Mouse (Mus musculus): ENCODE results near the gene Phf3.

Gene Phf3

GRCm38 (mm10) chr1:30789689-30790088 lies 84.0 kb downstream of the Phf3 start:
- no peaks in the 10 kb centered on the region for H3K27me3 ChIP-seq (ENCODE audit: insufficient read depth, low read length)
- H3K9me3 ChIP-seq (ENCODE audit: low read length) = peaks cover 4% of the 10 kb centered on the region; the same call in 1 of the 2 replicates
- H3K4me1 ChIP-seq (replicated peaks; ENCODE audit: low read depth, low read length) = no peaks in the 10 kb centered on the region
- H3K4me3 ChIP-seq (replicated peaks; ENCODE audit: low read length) = no peak overlapping the region
- TF ChIP-seq CTCF (conservative IDR thresholded peaks at IDR 0.05; ENCODE audit: low read length) (no peak), NANOG (IDR thresholded peaks at IDR 0.05; ENCODE audit: borderline replicate concordance, low read length) (no peak), POU5F1 (IDR thresholded peaks at IDR 0.05; ENCODE audit: borderline replicate concordance, low read length) (no peak)
- H3K36me3 ChIP-seq (ENCODE audit: insufficient read depth, low read length) = no peaks in the 10 kb centered on the region

GRCm38 (mm10) chr1:30789001-30789400 lies 84.7 kb downstream of the Phf3 start:
- Histone ChIP-seq H3K36me3 (ENCODE audit: insufficient read depth, low read length) (no peaks in the 10 kb centered on the region), H3K27me3 (ENCODE audit: insufficient read depth, low read length) (no peaks in the 10 kb centered on the region)
- no peak for TF ChIP-seq POU5F1 (IDR thresholded peaks at IDR 0.05; ENCODE audit: borderline replicate concordance, low read length)
- no peak for TF ChIP-seq CTCF (conservative IDR thresholded peaks at IDR 0.05; ENCODE audit: low read length)
- no peak for TF ChIP-seq NANOG (IDR thresholded peaks at IDR 0.05; ENCODE audit: borderline replicate concordance, low read length)

GRCm38 (mm10) chr1:30786583-30786982 lies 87.1 kb downstream of the Phf3 start:
- H3K9me3 ChIP-seq (ENCODE audit: low read length) = peaks cover 4% of the 10 kb centered on the region; the same call in 1 of the 2 replicates
- no peaks in the 10 kb centered on the region for H3K27me3 ChIP-seq (ENCODE audit: insufficient read depth, low read length)
- no peak for TF ChIP-seq CTCF (conservative IDR thresholded peaks at IDR 0.05; ENCODE audit: low read length)
- TF ChIP-seq NANOG (IDR thresholded peaks at IDR 0.05; ENCODE audit: borderline replicate concordance, low read length) = no peak
- no peak for TF ChIP-seq POU5F1 (IDR thresholded peaks at IDR 0.05; ENCODE audit: borderline replicate concordance, low read length)
- H3K4me3 ChIP-seq (replicated peaks; ENCODE audit: low read length) = no peak overlapping the region
- H3K4me1 ChIP-seq (replicated peaks; ENCODE audit: low read depth, low read length) = no peaks in the 10 kb centered on the region
- no peaks in the 10 kb centered on the region for H3K36me3 ChIP-seq (ENCODE audit: insufficient read depth, low read length)

More at GRCm38 (mm10) chr1:30789001-30789400, 84.7 kb downstream of the Phf3 start:
- Histone ChIP-seq H3K4me3 (replicated peaks; ENCODE audit: low read length) (no peak overlapping the region), H3K4me1 (replicated peaks; ENCODE audit: low read depth, low read length) (no peaks in the 10 kb centered on the region), H3K9me3 (ENCODE audit: low read length) (peaks cover 4% of the 10 kb centered on the region; the same call in 1 of the 2 replicates)

- no peaks in the 10 kb centered on the region for H3K36me3 ChIP-seq (ENCODE audit: insufficient read depth, low read length)
- H3K9me3 ChIP-seq (ENCODE audit: low read length) = no peaks in the 10 kb centered on the region
- H3K4me1 ChIP-seq (replicated peaks; ENCODE audit: low read depth, low read length) = no peaks in the 10 kb centered on the region
- TF ChIP-seq CTCF (conservative IDR thresholded peaks at IDR 0.05; ENCODE audit: low read length) (no peak), NANOG (IDR thresholded peaks at IDR 0.05; ENCODE audit: borderline replicate concordance, low read length) (no peak), POU5F1 (IDR thresholded peaks at IDR 0.05; ENCODE audit: borderline replicate concordance, low read length) (no peak)
- H3K4me3 ChIP-seq (replicated peaks; ENCODE audit: low read length) = no peak overlapping the region
- no peaks in the 10 kb centered on the region for H3K27me3 ChIP-seq (ENCODE audit: insufficient read depth, low read length)
Measured at GRCm38 (mm10) chr1:30783741-30784140, 90.0 kb downstream of the Phf3 start.

GRCm38 (mm10) chr1:30780293-30780692 lies 93.4 kb downstream of the Phf3 start:
- Histone ChIP-seq H3K36me3 (ENCODE audit: insufficient read depth, low read length) (no peaks in the 10 kb centered on the region), H3K27me3 (ENCODE audit: insufficient read depth, low read length) (no peaks in the 10 kb centered on the region), H3K4me3 (replicated peaks; ENCODE audit: low read length) (no peak overlapping the region), H3K9me3 (ENCODE audit: low read length) (no peaks in the 10 kb centered on the region), H3K4me1 (replicated peaks; ENCODE audit: low read depth, low read length) (0 out of 2 replicates have a peak, but pooled peaks cover 2% of the 10 kb centered on the region)
- TF ChIP-seq POU5F1 (IDR thresholded peaks at IDR 0.05; ENCODE audit: borderline replicate concordance, low read length) (no peak), NANOG (IDR thresholded peaks at IDR 0.05; ENCODE audit: borderline replicate concordance, low read length) (no peak), CTCF (conservative IDR thresholded peaks at IDR 0.05; ENCODE audit: low read length) (peak; percentile 56)

- TF ChIP-seq CTCF (conservative IDR thresholded peaks at IDR 0.05; ENCODE audit: low read length) (no peak), POU5F1 (IDR thresholded peaks at IDR 0.05; ENCODE audit: borderline replicate concordance, low read length) (no peak), NANOG (IDR thresholded peaks at IDR 0.05; ENCODE audit: borderline replicate concordance, low read length) (no peak)
- no peaks in the 10 kb centered on the region for H3K9me3 ChIP-seq (ENCODE audit: low read length)
- 0 out of 2 replicates have a peak, but pooled peaks cover 2% of the 10 kb centered on the region for H3K4me1 ChIP-seq (replicated peaks; ENCODE audit: low read depth, low read length)
- H3K27me3 ChIP-seq (ENCODE audit: insufficient read depth, low read length) = no peaks in the 10 kb centered on the region
- no peak overlapping the region for H3K4me3 ChIP-seq (replicated peaks; ENCODE audit: low read length)
- H3K36me3 ChIP-seq (ENCODE audit: insufficient read depth, low read length) = no peaks in the 10 kb centered on the region
Measured at GRCm38 (mm10) chr1:30779562-30779961, 94.2 kb downstream of the Phf3 start.

- TF ChIP-seq CTCF (conservative IDR thresholded peaks at IDR 0.05; ENCODE audit: low read length) = peak; percentile 88
- no peak for TF ChIP-seq POU5F1 (IDR thresholded peaks at IDR 0.05; ENCODE audit: borderline replicate concordance, low read length)
- TF ChIP-seq NANOG (IDR thresholded peaks at IDR 0.05; ENCODE audit: borderline replicate concordance, low read length) = no peak
- Histone ChIP-seq H3K4me3 (replicated peaks; ENCODE audit: low read length) (no peak overlapping the region), H3K27me3 (ENCODE audit: insufficient read depth, low read length) (no peaks in the 10 kb centered on the region), H3K4me1 (replicated peaks; ENCODE audit: low read depth, low read length) (0 out of 2 replicates have a peak, but pooled peaks cover 2% of the 10 kb centered on the region), H3K9me3 (ENCODE audit: low read length) (no peaks in the 10 kb centered on the region), H3K36me3 (ENCODE audit: insufficient read depth, low read length) (no peaks in the 10 kb centered on the region)
Measured at GRCm38 (mm10) chr1:30778374-30779005, 95.2 kb downstream of the Phf3 start.

GRCm38 (mm10) chr1:30776196-30776595 lies 97.5 kb downstream of the Phf3 start:
- Histone ChIP-seq H3K4me1 (replicated peaks; ENCODE audit: low read depth, low read length) (0 out of 2 replicates have a peak, but pooled peaks cover 2% of the 10 kb centered on the region), H3K27me3 (ENCODE audit: insufficient read depth, low read length) (no peaks in the 10 kb centered on the region), H3K4me3 (replicated peaks; ENCODE audit: low read length) (no peak overlapping the region), H3K36me3 (ENCODE audit: insufficient read depth, low read length) (no peaks in the 10 kb centered on the region), H3K9me3 (ENCODE audit: low read length) (no peaks in the 10 kb centered on the region)
- TF ChIP-seq POU5F1 (IDR thresholded peaks at IDR 0.05; ENCODE audit: borderline replicate concordance, low read length) (no peak), NANOG (IDR thresholded peaks at IDR 0.05; ENCODE audit: borderline replicate concordance, low read length) (no peak), CTCF (conservative IDR thresholded peaks at IDR 0.05; ENCODE audit: low read length) (no peak)
